Mouse (Mus musculus) B cell, adult 2 months (primary cell): Measurements from ENCODE around the gene Exo1.

Experiments
- DNase-seq, 2 experiments: peaks; one replicate each; pipeline ENCODE4 v3.0.0; 2022

Exo1 gene

GRCm38 (mm10) chr1:175880453-175881296, at the start of gene Exo1:
Exo1 (plus strand) TSS chr1:175880581.
- peak; percentile 93 to 95 for DNase-seq

GRCm38 (mm10) chr1:175855515-175855914, 24.9 kb upstream of the Exo1 start:
- DNase-seq = no peak

GRCm38 (mm10) chr1:175867050-175867449, 13.3 kb upstream of the Exo1 start:
- no peak for DNase-seq

- DNase-seq = no peak
These were observed 12.8 kb upstream of the Exo1 start for GRCm38 (mm10) chr1:175867558-175867957.

DNA sequence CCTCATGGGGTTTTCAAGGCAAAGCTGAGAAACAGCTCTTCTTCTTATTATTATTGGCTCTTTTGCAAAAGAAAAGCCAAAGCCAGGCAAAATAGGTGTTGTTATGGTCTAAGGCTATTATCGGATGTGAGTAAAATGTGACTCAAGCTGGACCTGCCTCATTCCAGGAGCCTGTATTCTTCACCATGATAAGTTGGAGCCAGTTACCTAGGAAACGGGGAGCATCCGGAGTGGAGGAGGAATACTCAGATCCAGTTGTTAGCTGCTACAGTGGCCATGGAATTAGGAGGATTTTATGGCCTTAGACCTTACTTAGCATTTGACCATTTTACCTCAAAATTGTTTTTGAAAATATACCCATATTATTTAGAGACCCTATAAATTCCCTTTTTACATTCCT, 9.7 kb upstream of the Exo1 start:
- DNase-seq = no peak

- DNase-seq = no peak
These were observed 8.2 kb upstream of the Exo1 start for GRCm38 (mm10) chr1:175872028-175872816.

DNA sequence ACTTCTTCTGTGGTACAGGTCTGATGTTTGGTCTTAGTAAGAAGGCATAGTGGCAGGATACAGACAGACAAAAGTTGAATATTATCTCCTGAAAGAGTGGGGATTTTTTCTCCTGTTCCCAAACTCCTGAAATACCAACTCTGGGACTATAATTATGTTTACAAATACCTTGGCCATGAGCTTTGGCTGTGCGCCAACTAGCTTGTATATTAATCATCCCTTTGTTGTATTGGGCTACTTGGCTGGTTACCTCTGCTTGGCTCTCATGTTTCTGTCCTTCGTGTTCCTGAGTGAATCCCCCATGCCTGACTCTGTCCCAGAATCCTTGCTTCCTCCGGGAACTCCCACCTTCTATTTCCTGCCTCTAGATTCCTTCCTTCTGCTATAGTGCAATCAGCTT, 3.0 kb downstream of the Exo1 start:
- DNase-seq = no peak

- no peak for DNase-seq
These were observed 12.9 kb downstream of the Exo1 start for GRCm38 (mm10) chr1:175893263-175893662.

GRCm38 (mm10) chr1:175893726-175894125, 13.3 kb downstream of the Exo1 start:
- no peak for DNase-seq

GRCm38 (mm10) chr1:175911207-175911606, 30.8 kb downstream of the Exo1 start:
- no peak for DNase-seq

DNA sequence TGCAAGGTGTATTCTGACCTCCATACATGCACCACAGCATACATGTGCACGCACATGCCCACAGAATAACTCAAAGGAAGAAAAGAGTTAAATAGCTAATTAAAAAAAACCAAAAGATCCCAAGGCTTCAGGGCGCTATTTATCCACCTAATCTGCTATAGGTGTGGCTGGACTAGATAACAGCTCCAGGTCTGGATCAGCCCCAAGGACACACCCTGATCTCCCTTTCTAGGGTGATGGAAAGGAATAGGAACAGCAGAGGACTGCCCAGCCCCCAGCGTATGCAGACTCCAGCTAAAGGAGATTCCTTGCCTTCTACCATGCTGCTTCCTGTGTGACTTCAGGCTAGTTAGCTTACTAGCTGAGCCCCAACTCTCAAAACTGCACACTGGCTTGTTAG, 31.7 kb downstream of the Exo1 start:
- DNase-seq = no peak

- no peak for DNase-seq
These were observed 33.4 kb downstream of the Exo1 start for GRCm38 (mm10) chr1:175913728-175914303.

DNA sequence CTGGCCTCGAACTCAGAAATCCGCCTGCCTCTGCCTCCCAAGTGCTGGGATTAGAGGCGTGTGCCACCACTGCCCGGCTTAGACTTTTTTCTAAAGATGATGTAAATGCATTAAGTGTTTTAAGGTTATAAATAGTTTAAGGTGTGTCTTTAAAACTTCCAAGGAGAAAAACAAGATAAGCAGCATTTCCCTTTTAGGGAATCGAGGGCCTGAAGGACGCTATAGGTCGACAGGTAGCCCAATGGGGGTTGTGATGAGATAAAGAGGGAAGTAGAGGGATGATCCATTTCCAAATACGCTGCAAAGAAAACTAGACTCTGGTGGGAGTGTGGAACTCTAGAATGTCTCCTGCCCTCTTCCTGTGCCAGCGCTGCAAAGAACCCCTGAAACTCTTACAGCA, 39.6 kb downstream of the Exo1 start, which contains the start of gene Gm38100:
Gene Gm38100 (plus strand): TSS at position 301 of the 400 bp plus-strand sequence.
- DNase-seq = no peak

DNA sequence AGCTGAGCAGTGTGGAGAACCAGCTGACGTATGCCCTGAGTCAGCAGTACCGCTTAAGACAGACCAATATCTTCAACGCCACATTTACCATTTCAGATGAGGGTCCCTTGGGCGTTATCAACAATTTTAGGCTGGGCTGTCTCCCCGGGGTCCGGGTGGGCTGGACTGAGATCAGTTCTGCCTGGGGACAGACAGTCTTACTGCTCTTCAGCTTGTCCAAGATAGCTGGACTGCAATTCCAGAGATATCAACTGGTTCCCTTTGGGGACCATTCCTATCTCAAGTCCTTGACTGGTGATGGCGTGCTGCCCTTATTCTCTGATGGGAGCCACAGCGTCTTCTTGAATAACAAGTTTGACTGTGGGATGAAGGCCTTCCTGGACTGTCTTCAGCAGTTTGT, 40.7 kb downstream of the Exo1 start:
- no peak for DNase-seq

DNA sequence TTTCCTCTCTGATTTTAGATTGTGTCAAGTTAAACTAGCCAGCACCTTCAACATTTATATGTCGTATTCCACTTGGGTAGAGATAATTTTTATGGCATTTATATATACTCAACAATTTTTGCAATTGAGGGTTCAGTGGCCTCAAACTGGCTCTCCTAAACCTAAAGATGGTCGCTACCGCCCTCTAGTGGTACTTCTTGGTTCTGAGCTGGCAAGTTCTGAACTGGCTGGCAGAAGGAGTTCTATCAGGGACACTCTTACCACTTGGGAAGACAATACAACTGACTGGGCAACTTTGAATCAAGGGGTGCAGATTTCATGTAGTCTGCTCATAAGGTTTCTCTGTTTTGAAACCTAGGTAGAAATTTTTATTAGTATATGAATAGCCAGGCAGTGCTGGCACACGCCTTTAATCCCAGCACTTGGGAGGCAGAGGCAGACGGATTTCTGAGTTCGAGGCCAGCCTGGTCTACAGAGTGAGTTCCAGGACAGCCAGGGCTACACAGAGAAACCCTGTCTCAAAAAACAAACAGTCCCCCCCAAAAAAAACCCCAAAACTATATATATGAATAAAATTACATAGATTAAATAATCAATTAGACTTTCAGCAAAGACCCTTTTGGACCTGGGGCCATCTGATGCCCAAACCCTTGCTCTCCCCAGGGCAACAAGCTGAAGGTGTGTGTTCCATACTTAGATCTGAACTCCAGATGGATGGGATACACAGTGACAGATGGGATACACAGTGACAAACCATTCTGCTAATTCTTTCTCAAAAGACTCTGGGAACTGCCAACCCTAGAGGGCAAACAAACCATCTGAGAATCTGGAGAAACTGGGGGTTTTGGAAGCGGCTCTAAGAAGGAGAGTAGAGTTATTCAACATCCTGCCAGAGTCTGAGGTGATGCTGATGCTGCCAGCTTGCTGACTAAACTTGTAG, 43.7 kb downstream of the Exo1 start:
- DNase-seq = peak; percentile 82

DNA sequence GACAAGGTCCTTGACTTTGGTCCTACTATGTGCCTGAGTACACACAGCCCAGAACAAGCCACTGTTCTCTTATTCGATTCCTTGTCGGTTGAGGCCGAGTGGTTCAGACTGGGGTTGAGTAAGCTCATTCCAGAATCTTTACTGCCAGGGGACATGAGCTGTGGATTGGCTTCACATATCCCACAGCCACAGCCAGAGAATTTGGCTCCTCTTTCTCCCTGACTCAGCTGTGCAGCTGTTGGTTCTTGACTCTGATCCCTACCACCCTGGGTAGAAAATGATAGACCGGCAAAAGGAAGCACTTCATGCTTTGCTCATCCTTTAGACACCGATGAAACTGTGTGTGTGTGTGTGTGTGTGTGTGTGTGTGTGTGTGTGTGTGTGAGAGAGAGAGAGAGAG, 51.0 kb downstream of the Exo1 start:
- no peak for DNase-seq

DNA sequence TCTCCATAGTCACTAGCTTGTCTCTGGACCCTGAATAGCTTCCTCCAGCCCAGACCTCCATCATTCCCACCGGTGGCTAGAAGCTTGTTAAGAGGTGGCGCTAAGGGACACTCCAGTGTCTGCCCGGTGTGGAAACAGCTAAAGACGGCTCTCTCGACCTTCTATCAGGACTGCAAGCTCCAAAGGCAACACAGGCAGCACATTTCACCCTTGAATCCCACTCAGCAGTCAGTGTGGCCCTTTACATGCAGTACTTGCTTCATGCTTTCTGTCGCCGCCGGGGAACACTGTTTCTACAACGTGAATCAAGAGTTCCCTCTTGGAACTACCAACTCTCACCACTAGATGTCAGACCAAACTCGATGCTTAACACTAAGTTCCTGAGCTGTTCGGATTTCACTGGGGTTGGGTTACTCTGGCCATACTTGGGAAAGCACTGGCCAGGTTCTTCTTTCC, 55.9 kb downstream of the Exo1 start:
- peak; percentile 35 to 45 for DNase-seq

GRCm38 (mm10) chr1:175938731-175939130, 58.4 kb downstream of the Exo1 start:
- DNase-seq = no peak

GRCm38 (mm10) chr1:175943168-175943567, 62.8 kb downstream of the Exo1 start:
- DNase-seq = no peak

- no peak for DNase-seq
These were observed 66.4 kb downstream of the Exo1 start for GRCm38 (mm10) chr1:175946718-175947315.

DNA sequence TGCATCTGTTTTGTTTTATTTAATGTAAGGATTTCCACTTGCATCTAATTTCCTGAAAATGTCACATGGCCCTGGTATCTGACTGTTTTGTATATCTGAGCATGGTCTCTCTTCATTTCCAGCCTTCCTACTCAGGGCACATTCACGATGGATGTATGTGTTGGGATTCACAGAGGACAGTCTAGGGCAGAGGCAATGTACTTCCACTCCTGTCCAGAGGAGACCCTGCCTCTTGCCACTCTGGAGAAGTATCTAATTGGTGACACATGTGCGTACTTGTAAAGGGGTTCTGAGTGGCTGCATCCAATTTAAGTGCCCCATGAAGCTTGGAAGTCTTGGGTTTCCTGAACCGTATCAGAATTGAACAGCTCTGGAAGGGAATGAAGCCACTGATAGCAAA, 70.0 kb downstream of the Exo1 start:
- DNase-seq = no peak

- DNase-seq = no peak
These were observed 70.5 kb downstream of the Exo1 start for GRCm38 (mm10) chr1:175950851-175951250.
